Mouse (Mus musculus): ENCODE data around the gene Gm12166.
A peak's percentile ranks its signal among the peaks of the same experiment; 100 is the strongest.

Gm12166 gene

DNA sequence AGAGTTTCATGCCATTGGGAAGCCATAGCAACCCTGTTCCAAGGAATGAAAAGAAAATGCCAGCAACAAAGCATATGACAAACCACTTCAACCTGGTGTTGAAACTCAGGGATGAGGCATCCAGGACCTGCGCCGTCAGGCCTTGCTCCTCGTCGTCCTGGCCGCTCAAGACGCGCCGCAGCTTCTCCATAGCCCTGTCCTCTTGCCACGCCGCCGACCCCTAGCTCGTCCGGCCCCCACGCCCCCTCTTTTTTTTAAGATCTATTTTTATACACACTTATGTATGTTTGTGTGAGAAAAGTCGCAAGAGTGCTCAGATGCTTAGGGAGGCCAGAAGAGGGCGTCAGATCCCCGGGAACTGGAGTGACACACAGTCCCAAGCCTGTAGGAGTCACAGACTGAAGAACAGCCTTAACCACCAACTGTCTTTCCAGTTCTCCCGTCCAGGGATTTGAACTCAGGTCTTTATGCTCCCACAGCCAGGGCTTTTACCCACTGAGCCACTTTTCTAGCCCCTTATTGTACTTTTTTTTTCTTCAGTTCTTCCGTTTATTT lies at the start of gene Gm12166:
Gm12166 (minus strand) TSS at position 217 of the 555 bp plus-strand sequence.
- peak; percentile 30 for DNase-seq (ENCODE audit: low spot score)

DNA sequence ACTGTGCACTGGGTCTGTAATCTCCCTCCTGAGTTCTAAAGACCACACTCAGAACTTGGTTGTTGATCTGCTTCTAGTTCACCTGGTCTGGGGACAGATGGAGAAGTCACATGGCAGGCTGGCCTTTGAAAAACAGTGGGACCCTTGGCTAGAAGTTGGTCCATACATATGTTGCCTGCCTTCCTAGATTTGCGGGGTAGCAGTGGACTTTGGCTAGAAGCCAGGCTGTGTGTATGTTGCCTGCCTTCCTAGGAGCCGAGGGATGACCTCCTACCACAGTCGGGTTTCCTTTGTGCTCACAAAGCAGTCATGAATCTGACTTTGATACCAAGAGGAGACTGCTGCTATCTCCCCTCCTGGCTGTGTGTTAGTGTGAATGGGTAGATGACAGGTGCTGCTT lies 44.9 kb upstream of the Gm12166 start:
- DNase-seq (ENCODE audit: low spot score), result no peak

DNA sequence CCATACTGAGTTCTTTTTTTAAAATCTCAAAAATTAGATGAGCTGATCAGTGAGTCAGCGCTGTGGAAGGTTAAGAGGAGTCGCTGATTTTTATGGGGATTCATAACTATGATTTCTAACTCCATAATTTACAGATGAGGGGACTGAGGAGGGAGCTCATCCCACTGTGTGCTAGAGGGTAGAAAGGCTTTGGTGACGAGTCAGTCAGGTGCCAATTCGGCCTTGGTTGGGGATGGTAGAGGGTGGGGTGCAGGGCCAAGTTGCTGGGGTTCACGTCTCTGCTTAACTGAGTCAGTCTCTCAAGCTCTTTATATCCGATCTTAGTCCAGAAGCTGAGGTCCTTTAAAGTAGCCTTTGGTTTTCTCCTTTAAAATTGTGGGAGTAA lies 44.1 kb upstream of the Gm12166 start:
- DNase-seq (ENCODE audit: low spot score), result no peak

DNA sequence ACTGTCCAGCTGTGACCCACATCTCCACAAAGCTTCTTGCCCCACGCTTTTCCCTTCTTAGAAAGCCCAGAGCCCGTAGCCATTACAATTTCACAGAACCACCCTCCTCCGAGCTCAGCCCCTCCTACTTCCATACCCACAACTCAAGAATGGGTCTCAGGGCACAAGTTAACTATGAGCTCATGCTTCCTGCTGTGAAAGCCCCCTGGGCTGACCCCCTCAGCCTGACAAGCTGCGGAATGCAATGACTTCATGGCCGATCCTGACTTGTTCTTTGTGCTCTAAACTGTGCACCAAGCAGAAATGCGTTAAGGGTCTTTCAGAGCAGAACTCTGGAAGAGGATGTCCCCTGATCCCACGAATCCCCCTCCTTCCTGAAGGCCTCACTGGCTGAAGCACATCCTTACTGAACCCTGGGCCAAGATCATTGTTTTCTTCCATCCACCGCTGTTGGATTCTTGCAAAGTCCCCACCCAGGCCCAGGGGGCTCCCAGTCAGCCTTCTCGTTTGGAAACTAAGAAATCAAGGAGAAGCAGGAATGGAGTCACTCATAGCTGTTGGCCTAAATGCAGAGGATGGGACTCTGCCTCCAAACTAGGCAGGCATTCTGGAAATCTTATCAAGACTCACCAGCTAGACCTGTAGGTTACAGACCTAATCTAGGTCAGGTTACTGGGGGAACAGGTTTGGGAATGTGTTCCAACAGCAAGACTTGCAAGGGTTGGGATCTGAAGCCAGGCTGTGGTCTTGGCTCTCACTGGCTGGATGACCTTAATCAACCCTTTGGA lies 43.5 kb upstream of the Gm12166 start:
- DNase-seq (ENCODE audit: low spot score), result no peak

DNA sequence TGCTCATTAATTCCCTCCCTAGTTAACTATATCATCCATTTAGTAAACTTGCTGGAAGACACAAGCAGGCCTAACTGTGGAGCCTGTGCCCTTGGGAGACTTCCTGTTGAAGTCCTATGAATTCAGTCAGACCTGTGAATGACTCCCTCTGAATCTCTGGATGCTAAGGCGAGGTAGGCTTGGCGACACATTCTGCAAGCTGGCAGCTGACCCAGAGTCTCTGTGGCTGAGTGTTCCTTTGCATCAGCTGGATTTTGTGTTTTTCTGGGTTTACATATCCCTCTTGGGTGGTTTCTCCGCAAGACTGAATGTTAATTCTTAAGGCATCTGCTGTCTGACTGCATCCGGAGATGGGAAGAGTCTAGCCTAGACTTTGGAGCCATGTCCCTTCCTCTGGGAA lies 40.0 kb upstream of the Gm12166 start:
- DNase-seq (ENCODE audit: low spot score), result no peak

DNA sequence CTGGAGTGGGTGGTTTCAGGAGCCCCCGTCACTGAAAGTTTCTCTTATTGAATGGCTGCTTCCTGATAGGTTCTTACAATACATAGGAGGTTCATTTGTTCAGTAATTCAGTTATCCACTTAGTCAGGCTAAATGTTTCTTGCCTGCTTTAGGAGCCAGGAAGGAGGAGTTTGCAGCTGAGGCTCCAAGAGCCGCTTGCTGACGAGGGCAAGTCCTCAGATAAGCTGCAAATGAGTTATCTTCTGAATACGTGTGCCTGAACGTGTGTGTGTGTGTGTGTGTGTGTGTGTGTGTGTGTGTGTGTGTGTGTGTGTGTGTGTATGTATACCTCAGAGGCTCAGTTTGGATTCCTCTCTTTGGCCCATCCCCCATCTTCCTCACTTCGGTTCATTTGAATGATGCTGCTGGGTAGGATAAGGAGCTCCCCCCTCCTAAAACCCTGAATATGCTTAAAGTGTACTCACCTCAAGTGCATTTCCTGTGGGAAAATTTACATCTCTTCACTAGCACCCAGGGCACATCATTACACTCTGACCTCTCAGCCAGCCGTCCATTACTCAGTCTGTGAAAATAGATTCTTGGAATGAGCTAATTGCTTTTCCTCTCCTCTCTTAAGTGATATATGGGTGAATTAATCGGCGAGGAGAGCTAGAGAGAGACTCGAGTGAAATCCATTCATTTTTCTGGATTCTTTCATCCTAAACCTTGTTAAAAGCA lies 39.0 kb upstream of the Gm12166 start:
- DNase-seq (ENCODE audit: low spot score), result no peak

DNA sequence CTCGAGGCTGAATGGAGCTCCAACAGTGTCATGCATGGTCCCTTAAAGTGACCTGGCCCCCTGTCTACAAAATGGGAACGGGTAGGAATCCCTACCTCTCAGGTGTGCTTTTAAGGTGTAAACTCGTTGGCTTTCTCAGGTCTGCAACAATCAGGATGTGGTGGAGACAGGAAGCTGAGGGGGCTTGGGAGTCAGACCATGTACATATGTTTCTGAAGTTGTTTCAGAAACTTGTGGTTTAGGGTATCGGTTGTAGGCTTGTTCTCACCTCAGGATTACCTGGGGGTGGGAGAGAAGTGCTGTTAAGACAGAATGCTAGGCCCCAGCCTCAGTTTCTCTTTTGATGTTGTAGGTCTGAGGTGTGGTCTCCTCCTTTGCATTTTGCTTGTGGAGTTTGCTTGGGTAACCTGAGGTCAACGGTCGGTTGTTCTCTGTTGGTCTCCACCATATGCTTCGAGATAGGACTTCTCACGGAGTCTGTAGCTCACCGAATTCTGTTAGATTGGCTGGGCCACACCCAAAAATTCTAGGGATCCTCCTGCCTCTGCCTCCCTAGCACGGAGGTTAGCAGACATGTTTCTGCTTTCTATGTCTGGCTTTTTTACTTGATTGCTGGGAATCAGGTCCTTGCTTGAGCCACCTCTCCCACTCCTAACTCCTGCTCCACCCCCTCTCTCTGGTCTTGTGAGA lies 38.1 kb upstream of the Gm12166 start:
- DNase-seq (ENCODE audit: low spot score), result no peak

DNA sequence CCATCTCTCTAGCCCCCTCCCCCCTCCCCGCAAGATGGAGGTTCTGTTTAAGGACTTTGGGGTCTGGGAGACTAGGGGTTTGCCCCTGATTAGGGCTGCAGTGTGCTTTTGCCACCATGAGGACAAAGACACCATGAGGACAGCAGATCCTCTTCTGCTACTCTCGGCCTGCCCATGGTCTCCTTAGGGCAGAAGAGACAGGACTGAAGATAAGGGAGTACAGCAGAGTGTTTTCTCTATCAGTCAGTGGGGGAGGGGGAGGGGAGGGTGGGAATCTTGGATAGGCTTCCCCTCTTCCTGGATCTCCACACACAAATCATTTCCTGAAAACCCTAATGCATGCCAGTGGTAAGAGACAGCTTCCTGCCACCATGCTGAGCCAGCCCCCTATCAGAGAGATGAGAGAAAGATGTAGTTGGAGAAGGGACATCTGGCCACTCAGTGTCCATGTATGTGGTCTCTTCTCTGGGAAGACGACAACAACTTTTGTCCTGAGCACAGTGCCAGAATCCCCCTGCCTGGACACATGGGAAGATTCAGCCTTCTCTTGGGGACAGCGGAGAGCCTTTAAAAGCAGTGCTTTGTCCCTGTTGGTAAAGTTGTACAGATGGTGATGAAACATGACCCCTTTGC lies 37.1 kb upstream of the Gm12166 start:
- DNase-seq (ENCODE audit: low spot score), result no peak

DNA sequence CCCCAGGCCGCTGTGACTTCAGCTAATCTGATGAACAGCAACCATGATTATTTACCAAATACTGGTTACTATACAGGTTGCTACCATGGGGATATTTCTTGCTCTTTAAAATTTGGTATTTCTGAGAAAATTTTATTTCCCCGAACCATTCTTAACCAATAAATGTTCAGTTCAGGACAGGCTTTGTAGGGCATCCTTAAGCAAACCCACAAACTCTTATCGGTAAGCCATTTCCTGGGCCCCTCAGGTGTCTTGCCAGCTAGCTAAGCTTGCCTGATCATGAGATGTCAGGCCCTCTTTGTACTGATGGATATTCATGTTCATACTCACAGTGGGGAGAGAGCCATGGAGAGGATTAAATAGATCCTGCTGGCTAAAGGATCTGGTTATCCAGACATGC lies 34.3 kb upstream of the Gm12166 start:
- DNase-seq (ENCODE audit: low spot score), result no peak

DNA sequence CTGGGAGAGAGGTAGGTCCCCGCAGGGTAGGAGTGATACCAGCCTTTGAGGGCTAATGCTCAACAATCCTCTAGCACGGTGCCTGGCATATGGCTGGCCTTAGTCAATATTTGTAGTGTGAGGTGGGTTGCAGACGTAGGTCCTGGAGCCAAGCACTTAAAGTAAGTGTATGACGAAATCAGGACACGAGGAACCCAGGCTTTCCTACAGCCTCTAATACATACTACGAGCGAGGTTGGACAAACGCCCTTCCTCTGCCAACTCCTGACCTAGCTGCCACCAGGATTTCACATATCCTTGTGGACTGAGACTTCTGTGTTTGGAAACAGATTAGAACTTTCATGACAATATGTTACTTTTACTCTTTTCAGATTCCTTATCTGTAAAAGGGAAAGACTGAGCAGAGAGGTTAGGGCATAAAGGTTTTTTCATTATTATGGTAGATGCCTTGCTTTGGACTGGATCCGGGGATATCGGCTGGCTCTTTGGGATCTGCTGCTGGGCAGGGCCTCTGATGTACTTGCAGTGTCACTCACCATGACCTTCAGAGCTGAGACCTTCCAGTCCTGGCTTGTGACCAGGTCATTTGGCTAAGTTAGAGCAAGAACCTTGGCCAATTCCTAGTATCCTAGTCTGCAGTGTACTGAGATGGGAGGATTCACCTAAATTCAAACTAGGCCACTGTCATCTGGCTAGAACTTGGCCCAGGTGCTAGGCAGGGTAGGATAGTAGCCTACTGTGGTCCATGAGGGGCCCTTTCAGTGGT lies 33.5 kb upstream of the Gm12166 start:
- no peak for DNase-seq (ENCODE audit: low spot score)

DNA sequence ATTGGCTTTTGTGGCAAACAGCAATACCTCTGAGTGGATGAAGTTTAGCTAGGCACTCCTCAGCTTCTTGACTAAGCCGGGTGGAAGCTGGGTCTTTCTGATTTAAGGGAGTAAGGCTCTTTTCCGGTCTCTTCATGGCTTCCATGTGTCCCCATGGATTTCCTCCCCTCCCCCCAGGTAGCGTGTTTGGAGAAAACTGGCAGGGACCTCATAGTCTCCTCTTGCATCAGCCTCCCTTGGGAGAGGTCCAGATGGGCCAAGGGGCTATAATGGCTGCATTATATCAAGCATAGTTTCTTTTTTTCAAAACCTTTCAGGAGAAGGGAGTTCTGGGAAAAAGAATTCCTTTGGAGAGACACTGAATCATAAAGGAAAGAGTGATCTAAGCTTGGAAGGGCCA lies 32.4 kb upstream of the Gm12166 start:
- DNase-seq (ENCODE audit: low spot score), result no peak

DNA sequence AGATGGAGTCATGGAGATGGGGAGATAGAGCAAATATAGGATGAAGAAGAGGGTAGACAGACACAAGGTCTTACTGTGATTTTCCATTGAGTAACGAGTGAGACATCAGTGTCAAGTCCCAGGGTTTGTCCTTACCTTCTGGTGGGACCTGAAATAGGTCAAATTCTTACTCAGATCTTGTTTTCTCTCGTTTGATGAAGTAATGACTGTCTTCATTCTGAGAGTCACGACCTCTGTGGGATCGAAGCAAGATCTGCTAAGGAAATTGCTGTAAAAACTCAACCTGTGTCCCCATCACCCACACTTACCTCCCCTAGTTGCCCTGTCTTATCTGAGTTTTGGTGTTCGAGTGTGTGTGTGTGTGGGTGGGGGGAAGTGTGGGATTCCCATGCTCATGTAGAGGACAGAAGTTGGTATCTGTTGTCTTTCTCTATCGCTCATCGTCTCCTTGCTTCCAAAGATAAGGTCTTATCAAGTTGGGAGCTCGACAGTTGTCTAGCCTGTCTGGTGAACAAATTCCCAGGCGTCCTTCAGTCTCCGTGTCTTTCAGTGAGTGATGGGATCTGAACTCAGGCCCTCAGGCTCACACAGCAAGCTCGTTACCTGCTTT lies 31.8 kb upstream of the Gm12166 start:
- DNase-seq (ENCODE audit: low spot score), result no peak

DNA sequence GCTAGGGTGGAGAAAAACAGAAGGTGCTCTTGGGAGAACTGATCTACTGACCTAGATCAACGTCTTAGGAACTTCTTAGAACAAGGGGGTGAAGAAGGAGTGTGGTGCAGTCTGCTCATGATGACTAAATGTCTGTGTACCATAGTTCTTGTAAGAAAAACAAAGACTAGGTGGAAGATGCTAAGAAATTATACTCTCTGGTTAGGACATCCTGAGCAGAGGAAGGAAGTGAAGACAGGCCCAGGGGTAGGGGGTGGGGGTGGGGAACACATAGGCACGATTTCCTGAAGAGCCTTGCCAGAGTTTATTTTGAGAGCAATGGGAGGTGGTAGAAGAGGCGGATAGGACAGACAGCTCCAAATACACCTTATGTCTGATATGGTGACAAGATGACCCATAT lies 31.3 kb upstream of the Gm12166 start:
- DNase-seq (ENCODE audit: low spot score), result no peak

DNA sequence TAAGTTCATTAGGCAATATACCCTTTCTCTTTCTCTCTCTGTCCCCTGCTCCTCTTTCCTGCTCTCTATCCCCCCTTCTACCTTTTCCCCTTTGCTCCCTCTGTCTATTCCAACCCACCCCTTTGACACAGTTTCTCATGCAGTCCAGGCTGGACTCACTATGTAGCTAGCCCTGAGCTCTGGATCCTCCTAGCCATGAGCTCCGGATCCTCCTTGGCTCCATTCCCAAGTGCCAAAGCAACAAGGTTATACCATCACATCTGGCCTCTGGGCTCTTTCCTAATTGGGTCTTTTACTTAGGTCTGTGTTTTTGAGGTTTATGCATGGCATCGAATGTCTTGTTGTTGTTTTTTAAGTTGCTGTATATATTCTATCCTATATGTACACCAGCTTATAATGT lies 29.0 kb upstream of the Gm12166 start:
- DNase-seq (ENCODE audit: low spot score), result no peak

DNA sequence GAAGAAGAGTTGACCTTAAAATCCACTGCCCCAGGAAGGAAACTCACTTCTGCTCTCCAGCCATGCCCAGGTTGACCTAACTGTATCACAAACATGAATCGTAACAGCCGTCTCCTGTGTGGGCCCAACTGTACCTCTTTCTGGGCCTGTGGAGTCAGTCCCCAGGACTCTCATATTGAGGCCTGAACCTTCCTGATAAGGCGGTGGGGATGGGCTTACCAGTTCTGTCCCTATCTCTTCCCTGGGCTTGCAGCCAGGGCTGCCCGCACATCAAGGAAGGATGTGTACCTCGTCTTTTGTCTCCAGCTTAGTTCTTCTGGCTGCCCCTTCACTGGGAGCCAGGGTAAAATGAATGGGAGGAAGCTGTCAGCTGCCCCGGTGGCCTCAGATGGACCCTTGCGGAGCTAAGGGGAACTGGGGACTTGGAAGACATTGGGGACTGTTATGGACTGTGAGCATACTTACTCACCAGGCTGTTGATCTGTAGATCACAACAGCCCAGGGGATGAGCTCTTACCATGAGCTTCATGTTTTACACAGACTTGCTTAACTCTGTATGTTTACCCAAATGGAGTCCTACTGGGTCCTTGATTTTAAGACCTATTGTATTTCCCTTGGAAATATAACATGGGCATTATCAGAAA lies 25.7 kb upstream of the Gm12166 start:
- no peak for DNase-seq (ENCODE audit: low spot score)

DNA sequence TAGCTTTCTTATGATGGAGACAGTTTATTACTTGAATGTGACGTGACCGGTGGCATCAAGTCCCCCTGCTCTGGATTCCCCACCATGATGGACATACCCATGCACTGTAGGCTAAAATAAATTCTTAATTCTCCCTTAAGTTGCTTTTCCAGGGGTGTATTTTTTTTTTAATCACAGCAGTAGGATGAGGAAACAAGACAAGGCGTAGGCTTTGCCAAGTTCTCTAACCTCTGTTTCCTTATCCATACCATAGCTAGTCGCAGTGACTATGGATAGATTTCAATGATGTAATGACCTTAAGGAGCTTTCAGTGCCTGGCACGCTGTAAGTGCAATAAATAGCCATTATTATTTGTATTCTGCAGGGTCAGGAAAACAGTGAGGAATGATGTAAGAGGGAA lies 25.2 kb upstream of the Gm12166 start:
- no peak for DNase-seq (ENCODE audit: low spot score)

DNA sequence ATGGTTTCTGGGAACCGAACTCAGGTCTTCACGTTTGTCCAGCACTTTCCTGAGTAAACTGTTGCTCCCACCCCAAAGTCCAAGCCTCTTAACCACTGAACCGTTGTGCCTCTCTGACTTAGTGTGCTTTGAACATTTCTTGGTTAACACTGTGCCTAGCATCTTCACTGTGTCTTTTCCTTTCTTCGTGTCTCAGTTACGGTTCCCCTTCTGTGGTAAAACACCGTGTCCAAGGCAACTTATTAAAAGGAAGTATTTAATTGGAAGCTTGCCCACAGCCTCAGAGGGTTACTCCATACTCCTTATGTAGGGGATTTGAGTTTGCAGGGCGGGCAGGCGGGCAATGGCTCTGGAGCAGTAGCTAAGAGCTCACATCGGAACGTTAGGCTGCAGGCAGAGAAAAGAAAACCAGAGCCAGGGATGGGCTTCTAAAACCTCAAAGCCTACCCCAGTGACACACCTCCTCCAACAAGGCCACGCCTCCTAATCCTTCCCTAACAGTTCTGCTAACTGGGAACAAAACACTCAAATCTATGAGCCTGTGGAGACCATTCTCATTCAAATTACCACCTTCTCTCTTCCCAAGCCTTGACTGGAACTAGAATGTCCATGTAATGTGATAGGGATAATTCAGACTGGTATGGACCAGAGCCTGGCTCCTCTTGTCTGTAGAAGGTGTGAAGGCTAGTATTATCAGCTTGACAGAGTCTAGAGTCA lies 24.5 kb upstream of the Gm12166 start:
- DNase-seq (ENCODE audit: low spot score), result no peak

DNA sequence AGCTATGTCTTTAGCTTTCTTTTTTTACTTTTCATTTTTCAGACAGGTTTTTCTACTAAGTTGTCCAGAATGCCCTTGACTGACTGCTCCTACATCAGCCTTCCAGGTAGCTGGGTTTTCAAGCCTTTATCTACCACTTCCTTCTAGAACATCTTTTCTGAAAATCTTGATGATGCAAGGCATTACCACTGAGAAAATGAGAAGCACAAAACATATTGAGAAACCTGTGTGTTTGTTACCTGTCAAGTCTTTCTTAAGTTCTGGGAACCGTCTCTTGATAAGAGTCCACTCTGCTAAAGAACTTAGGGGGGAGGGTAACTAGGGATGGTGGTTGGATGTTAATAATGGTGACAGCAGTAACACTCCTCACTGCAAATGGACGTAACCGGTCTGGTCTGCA lies 23.4 kb upstream of the Gm12166 start:
- DNase-seq (ENCODE audit: low spot score), result no peak

DNA sequence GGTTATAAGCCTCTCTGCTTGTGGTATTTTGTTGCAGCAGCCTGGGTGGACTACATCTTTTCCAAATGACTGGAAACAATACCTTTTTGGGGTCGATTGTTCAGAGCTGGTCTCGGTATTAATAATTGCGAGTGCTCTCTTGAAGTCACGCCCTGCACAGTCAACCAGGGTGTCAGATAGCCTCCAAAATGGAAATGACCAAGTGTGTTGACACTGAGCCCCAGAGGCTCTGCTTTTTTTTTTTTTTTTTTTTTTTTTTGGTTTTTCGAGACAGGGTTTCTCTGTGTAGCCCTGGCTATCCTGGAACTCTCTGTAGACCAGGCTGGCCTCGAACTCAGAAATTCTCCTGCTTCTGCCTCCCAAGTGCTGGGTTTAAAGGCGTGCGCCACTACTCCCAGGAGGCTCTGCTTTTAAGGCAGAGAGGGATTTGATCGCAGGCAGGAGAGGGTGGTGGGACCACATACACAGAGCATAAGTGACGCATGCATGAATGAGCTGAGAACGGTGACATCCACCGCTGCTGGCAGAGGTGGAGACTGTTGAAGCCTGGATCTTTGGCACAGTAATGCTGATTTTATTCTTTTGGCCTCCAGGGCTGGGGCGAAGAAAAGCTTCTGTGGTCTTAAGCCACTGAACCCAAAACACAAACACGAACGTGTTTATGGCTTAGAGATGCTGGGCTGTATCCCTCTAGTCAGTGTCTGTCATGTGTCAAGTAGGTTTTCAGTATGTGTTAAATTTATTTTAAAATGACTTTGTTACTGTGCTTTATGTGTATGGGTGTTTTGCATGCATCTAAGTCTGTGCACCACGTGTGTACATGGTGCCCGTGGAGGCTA lies 21.9 kb upstream of the Gm12166 start:
- no peak for DNase-seq (ENCODE audit: low spot score)

Measured in urinary bladder, postnatal 10 days (tissue).